Mouse (Mus musculus): Measurements from ENCODE around the gene Id2.

The Id2 gene

GRCm38 (mm10) chr12:25097052-25097209 is at the start of gene Id2:
Gene Id2 (minus strand): TSS chr12:25097140.
- DNase-seq: no peak

GRCm38 (mm10) chr12:25145344-25145698 is 48.4 kb upstream of the Id2 start:
- DNase-seq: no peak

DNA sequence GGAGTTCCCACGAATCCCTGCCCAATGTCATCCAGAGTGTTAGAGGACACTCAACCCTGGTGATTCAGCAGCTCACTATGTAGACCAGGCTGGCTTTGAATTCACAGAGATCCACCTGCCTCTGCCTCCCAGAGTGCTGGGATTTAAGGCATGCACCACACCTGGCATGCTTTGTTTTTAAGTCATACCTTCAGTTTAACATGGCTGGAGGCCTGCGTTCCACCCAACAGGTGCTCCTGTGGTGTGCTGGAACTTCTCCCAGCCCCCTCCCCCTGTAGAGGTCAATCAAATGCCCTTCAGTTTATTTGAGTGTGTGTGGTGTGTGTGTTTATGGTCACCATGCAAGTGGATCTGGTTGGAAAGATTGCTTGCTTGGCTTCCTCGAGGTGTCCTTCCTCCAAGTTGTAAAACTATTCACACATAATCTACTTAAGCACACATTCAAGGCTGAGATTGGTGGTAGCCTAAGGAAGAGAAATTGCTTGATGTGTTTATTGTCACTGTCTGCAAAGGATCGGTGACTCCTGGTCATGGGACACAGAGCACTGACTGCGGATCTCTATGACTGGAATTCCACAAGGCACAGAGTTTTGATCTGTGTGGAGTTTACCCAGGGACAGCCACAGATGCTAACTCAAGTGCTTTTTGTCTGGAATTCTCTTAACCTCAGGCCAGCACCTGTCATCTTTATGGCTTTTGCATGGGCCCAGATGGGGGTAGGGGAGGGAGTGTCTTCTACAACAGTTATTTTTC is 47.8 kb upstream of the Id2 start:
- no peak for DNase-seq

DNA sequence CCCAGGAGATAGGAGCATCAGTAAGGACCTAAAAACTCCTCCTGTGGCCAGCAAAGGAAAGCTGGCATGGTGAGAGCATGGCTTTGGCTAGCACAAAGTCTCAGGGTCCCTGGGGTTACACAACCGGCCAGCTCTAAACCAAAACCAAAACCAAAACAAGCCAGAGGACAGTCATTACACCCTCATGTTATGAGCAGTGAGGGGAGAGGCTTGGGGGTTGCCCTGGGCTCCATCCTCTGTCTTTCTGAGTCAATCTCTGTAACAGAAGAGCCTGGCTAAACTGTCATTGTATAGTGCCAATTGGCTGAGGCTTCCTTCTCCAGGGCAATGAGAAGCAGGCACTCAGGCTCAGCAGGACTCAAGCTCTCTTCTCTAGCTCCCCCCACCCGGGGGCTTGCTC is 46.6 kb upstream of the Id2 start:
- DNase-seq: no peak

DNA sequence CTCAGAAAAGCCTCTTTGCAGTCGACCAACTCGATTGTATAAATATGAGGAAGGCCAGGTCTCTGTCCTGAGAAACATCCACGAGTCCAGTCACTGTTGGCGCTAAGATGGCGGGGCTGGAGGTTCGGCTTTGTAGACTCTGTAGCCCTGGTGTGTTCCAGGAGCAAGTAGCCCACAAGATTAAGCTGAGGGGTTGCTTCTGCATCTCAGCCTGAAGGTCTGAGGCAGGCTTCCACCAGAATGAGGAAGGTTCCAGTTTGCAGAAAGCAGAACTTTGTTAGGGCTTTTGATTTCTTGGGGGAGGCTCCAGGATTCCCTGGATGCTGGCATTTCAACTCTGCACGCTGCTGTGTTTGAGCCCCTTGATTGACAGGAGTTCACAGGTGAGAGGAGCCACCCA is 45.3 kb upstream of the Id2 start:
- no peak for DNase-seq

- DNase-seq: no peak
Measured at GRCm38 (mm10) chr12:25141311-25141710, 44.4 kb upstream of the Id2 start.

GRCm38 (mm10) chr12:25140115-25140514 is 43.2 kb upstream of the Id2 start:
- no peak for DNase-seq

GRCm38 (mm10) chr12:25138616-25139015 is 41.7 kb upstream of the Id2 start:
- no peak for DNase-seq

GRCm38 (mm10) chr12:25132046-25132445 is 35.1 kb upstream of the Id2 start:
- DNase-seq: no peak

GRCm38 (mm10) chr12:25127629-25128028 is 30.7 kb upstream of the Id2 start:
- DNase-seq: no peak

GRCm38 (mm10) chr12:25126228-25126627 is 29.3 kb upstream of the Id2 start:
- no peak for DNase-seq

GRCm38 (mm10) chr12:25125239-25125776 is 28.4 kb upstream of the Id2 start:
- DNase-seq: no peak

GRCm38 (mm10) chr12:25124431-25125238 is 27.7 kb upstream of the Id2 start:
- DNase-seq: no peak

- DNase-seq: no peak
Measured at GRCm38 (mm10) chr12:25120753-25121152, 23.8 kb upstream of the Id2 start.

- no peak for DNase-seq
Measured at GRCm38 (mm10) chr12:25119278-25119677, 22.3 kb upstream of the Id2 start.

- DNase-seq: no peak
Measured at GRCm38 (mm10) chr12:25117856-25118511, 21.0 kb upstream of the Id2 start.

- DNase-seq: no peak
Measured at GRCm38 (mm10) chr12:25116126-25116525, 19.2 kb upstream of the Id2 start.

GRCm38 (mm10) chr12:25114426-25114825 is 17.5 kb upstream of the Id2 start:
- DNase-seq: no peak

GRCm38 (mm10) chr12:25113357-25113756 is 16.4 kb upstream of the Id2 start:
- no peak for DNase-seq

DNA sequence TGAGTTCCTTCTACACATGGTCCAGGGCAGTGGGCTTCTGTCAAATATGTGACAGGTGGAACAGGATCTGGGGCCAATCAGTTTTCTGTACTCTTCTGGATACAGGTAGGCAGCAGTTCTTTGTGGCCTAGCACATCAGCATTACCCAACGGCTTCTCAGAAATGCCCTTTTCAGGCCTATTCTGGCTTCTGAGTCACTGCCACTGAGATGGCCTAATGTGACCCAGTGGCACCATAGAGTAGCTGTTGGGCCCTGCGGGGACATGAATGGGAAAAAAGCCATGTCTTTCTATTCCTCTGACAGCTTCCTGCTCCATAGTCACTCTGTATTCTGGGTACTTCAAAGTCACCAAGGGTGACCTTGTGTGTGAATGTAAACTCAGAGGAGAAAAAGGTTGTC is 15.9 kb upstream of the Id2 start:
- DNase-seq: no peak

DNA sequence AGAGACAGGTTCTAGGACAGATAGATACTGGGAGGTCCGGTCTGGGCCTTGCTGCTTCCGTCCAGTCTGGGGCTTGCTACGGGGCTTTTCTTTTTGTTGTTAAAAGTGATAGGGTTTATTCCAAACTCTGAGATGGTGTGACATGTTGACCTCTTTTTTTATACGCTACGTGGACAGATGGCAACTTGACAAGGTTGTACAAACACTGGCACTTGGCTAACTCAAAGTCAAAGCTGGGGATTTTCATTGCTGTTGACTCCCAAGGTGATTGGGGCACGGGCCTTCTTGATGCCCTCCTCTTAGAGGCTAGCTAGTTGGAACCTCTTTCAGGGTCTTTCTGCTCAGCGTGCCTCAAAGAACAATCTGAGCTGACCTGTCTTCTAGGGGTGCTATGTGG is 13.7 kb upstream of the Id2 start:
- no peak for DNase-seq

- no peak for DNase-seq
Measured at GRCm38 (mm10) chr12:25109971-25110681, 13.2 kb upstream of the Id2 start.

DNA sequence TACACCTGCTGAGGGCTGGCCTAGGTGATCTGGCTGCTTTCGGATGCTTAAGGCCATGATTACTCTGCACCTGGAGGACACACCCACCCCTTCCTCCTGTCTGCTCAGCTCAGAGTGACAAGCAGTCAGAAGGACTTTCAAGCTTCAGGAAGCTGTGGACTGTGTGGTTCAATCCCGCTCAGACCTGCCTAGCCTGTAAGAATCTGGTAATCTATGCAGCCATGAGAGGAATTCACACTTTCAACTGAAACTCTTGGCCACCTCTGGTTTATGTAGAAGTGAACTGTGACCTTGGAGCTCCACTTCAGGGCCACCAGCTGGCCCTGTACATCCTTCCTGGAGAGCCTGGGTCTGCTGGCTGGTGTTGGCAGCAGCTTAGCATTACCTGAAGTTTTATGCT is 11.9 kb upstream of the Id2 start:
- DNase-seq: no peak

DNA sequence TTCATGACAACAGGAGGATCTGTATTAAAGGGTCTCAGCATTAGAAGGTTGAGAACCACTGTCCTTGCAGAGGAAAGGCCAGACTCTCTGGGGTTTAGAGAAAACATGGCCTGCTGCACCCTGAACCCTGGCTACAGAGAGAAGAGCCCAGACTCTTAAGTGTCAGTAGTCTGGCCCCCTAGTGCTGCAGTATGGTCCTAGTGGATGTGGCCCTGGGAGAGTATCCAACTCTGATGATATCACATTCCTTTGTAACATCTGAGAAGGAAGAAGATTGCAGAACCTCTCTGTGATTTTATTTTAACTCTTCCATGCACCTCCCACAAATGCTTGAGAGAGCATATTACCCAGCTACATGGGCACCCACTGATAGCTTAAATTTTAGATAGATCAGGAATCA is 7.6 kb upstream of the Id2 start:
- no peak for DNase-seq

All from right cerebral cortex, postnatal 25 days (tissue).